Mouse (Mus musculus) induced T-regulatory cell, adult 2 months (primary cell): ENCODE measurements around the gene Zfp809.

ENCODE experiments used
- DNase-seq: peaks from one replicate; pipeline ENCODE4 v3.0.0-alpha.2; 2012; ENCODE audit warnings: low read depth

Gene Zfp809

DNA sequence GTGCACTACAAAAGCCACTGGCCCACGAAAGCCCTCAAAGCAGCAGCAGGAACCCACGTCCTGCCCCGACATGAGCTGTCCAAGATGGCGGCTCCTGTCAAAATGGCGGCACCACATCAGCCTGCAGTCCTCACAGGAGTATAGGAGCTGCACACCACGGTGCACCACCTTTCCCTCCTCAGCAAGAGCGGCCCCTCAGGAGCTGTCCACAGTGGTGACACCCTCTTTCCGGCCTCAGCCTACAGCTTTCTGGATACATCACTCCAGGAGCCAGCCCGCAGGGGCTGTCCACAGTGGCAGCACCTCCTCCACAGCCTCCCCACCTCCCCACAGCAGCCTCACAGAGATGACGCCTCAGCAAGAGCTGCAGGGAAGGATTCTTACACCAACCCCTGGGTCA, 37.1 kb downstream of the Zfp809 start:
- no peak for DNase-seq

DNA sequence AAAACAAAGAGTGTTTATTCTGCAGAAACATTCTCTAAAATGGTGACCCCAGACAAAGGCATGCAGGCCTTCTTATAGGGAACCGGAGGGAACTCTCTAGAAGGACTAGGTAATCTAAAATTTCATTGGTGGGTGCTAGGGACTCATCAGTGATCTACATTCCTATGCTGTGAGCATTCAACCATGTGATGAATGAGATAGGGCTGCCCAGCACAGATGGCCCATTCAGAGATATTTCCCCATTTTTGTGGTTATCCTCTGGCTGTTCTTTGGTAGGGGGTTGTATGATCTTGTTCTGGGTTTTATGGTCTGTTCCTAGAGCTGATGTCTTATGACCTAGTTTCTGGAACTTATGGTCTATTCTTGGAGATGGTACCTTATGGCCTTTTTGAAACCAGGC, 43.4 kb downstream of the Zfp809 start:
- DNase-seq = no peak

DNA sequence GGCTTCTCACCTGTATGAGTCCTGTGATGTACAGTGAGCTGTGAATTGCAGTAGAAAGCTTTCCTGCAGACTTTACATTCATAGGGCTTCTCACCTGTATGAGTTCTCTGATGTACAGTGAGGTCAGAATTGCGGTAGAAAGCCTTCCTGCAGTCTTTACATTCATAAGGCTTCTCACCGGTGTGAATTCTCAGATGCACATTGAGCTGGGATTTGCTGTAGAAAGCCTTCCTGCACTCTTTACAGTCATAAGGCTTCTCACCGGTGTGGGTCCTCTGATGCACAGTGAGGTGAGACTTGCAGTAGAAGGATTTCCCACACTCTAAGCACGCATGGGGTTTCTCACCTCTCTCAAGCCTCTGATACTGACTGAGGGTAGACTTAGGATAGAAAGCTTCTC, 53.2 kb downstream of the Zfp809 start:
- DNase-seq = peak; percentile 14
